Mouse (Mus musculus): ENCODE results near the gene Vps13c. TPM values are rescaled to one million over a fixed set of nuclear protein-coding genes. Genes with fewer than 3 reads are reported as not detected.

Gene Vps13c
- total and polyA plus RNA-seq, 3 experiments: 10.8 to 25.7 (median 18.4) TPM

GRCm38 (mm10) chr9:67896646-67897295, 56.6 kb downstream of the Vps13c start:
- H3K9ac ChIP-seq (ENCODE audit: insufficient read depth, low read depth): no peak overlapping the region
- TF ChIP-seq USF2 (conservative IDR thresholded peaks at IDR 0.05; ENCODE audit: low read depth, low read length) (no peak), MEF2A (IDR thresholded peaks at IDR 0.05; ENCODE audit: borderline replicate concordance, low read depth, low read length) (no peak), JUND (conservative IDR thresholded peaks at IDR 0.05; ENCODE audit: low read depth, low read length) (no peak), NELFE (IDR thresholded peaks at IDR 0.05; ENCODE audit: low read depth, low read length) (no peak), SMC3 (IDR thresholded peaks at IDR 0.05; ENCODE audit: low read depth, low read length) (no peak)
- DNase-seq (ENCODE audit: extremely low read depth): no peak
- no peak overlapping the region for H3K27ac ChIP-seq (ENCODE audit: insufficient read depth, low read depth)
- peaks cover 0 to 10% of the 10 kb centered on the region in 2 experiments; a peak in 2 of 4 replicates for H3K4me1 ChIP-seq (ENCODE audit: control insufficient read depth in 1 of 2, insufficient read depth in 2 of 2)
- no peak overlapping the region for H3K4me3 ChIP-seq (replicated peaks in 1 of 3; ENCODE audit: low read depth in 2 of 3, low read length in 2 of 3, poor library complexity in 1 of 3)
- dilution Hi-C loops (cut with MboI; ENCODE audit: extremely low pct_ligation_motif_present, extremely low pct_unique_long_range_greater_than_20kb, low sequenced_read_pairs): no loop called here
- H3K4me2 ChIP-seq (ENCODE audit: insufficient read depth, low read depth, poor library complexity, severe bottlenecking): no peak overlapping the region
- H3K27me3 ChIP-seq (replicated peaks): no peaks in the 10 kb centered on the region
- no peaks in the 10 kb centered on the region for H3K9me3 ChIP-seq (replicated peaks; ENCODE audit: low read length)
- in situ Hi-C loops (cut with MboI; ENCODE audit: low pct_ligation_motif_present, low pct_unique_long_range_greater_than_20kb, low sequenced_read_pairs): no loop called here
- H3K36me3 ChIP-seq (replicated peaks in 1 of 2; ENCODE audit: control insufficient read depth in 1 of 2, insufficient read depth in 1 of 2, low read length in 1 of 2): peaks cover 37 to 77% of the 10 kb centered on the region in 2 experiments
- no peaks in the 10 kb centered on the region for H3K79me2 ChIP-seq (replicated peaks; ENCODE audit: control insufficient read depth, extremely low read depth, insufficient read depth, poor library complexity, severe bottlenecking)

- Histone ChIP-seq H3K36me3 (replicated peaks in 1 of 2; ENCODE audit: control insufficient read depth in 1 of 2, insufficient read depth in 1 of 2, low read length in 1 of 2) (peaks cover 21 to 67% of the 10 kb centered on the region in 2 experiments), H3K27me3 (replicated peaks) (no peaks in the 10 kb centered on the region), H3K9ac (ENCODE audit: insufficient read depth, low read depth) (no peak overlapping the region), H3K4me1 (ENCODE audit: control insufficient read depth in 1 of 2, insufficient read depth in 2 of 2) (peaks cover 0 to 17% of the 10 kb centered on the region in 2 experiments; a peak in 2 of 4 replicates), H3K9me3 (replicated peaks; ENCODE audit: low read length) (no peaks in the 10 kb centered on the region), H3K4me2 (ENCODE audit: insufficient read depth, low read depth, poor library complexity, severe bottlenecking) (no peak overlapping the region), H3K27ac (ENCODE audit: insufficient read depth, low read depth) (no peak overlapping the region), H3K4me3 (replicated peaks in 1 of 3; ENCODE audit: low read depth in 2 of 3, low read length in 2 of 3, poor library complexity in 1 of 3) (no peak overlapping the region), H3K79me2 (replicated peaks; ENCODE audit: control insufficient read depth, extremely low read depth, insufficient read depth, poor library complexity, severe bottlenecking) (no peaks in the 10 kb centered on the region)
- TF ChIP-seq RAD21 (IDR thresholded peaks at IDR 0.05; ENCODE audit: low read depth, low read length) (no peak), BHLHE40 (IDR thresholded peaks at IDR 0.05; ENCODE audit: low read depth, low read length) (no peak), IRF4 (IDR thresholded peaks at IDR 0.05; ENCODE audit: low read depth, low read length) (no peak), CHD1 (IDR thresholded peaks at IDR 0.05; ENCODE audit: low read depth, low read length) (no peak), SMC3 (IDR thresholded peaks at IDR 0.05; ENCODE audit: low read depth, low read length) (no peak), NELFE (IDR thresholded peaks at IDR 0.05; ENCODE audit: low read depth, low read length) (no peak), ZC3H11A (IDR thresholded peaks at IDR 0.05; ENCODE audit: low read depth, low read length) (no peak), KAT2A (IDR thresholded peaks at IDR 0.05; ENCODE audit: insufficient replicate concordance, low read length) (no peak), HCFC1 (IDR thresholded peaks at IDR 0.05; ENCODE audit: low read depth, low read length) (no peak), MYC (IDR thresholded peaks at IDR 0.05; ENCODE audit: low read depth, low read length) (no peak), CHD2 (IDR thresholded peaks at IDR 0.05; ENCODE audit: low read length) (no peak), E2F4 (IDR thresholded peaks at IDR 0.05; ENCODE audit: insufficient replicate concordance, low read depth, low read length) (no peak), TCF12 (IDR thresholded peaks at IDR 0.05; ENCODE audit: low read depth, low read length) (no peak), NRF1 (IDR thresholded peaks at IDR 0.05; ENCODE audit: low read depth, low read length) (no peak), USF2 (conservative IDR thresholded peaks at IDR 0.05; ENCODE audit: low read depth, low read length) (no peak), RCOR1 (conservative IDR thresholded peaks at IDR 0.05; ENCODE audit: low read depth, low read length) (no peak), ZNF384 (IDR thresholded peaks at IDR 0.05; ENCODE audit: low read depth, low read length) (no peak), SIN3A (IDR thresholded peaks at IDR 0.05; ENCODE audit: low read length) (no peak), GABPA (IDR thresholded peaks at IDR 0.05; ENCODE audit: insufficient replicate concordance, low read depth, low read length) (no peak), PAX5 (IDR thresholded peaks at IDR 0.05; ENCODE audit: low read length) (no peak)
- dilution Hi-C loops (cut with MboI; ENCODE audit: extremely low pct_ligation_motif_present, extremely low pct_unique_long_range_greater_than_20kb, low sequenced_read_pairs) (no loop called here), in situ Hi-C loops (cut with MboI; ENCODE audit: low pct_ligation_motif_present, low pct_unique_long_range_greater_than_20kb, low sequenced_read_pairs) (no loop called here)
- DNase-seq (ENCODE audit: extremely low read depth): no peak
These were observed 60.2 kb downstream of the Vps13c start for GRCm38 (mm10) chr9:67900398-67900797.
